Mouse (Mus musculus) effector memory CD4-positive, alpha-beta T cell, adult 7 months (primary cell): ENCODE data around the gene Slc17a6. TPM values are rescaled to one million over a fixed set of nuclear protein-coding genes. Genes with fewer than 3 reads are reported as not detected.

Experiments used
- polyA plus RNA-seq: library from polyadenylated mRNA; unstranded; fragments of 100-300 nt; shearing (Covaris generic); gene quantifications from one replicate; pipeline ENCODE4 v1.2.1, GENCODE M21; 2017

The Slc17a6 gene
- not detected for polyA plus RNA-seq

GRCm38 (mm10) chr7:51621694-51622145 is at the start of gene Slc17a6:
TSS of gene Slc17a6 (plus strand) at chr7:51622006.

Other genes starting within 250 kb of the Slc17a6 start
- gene Ano5, start 111.0 kb upstream of the Slc17a6 start, polyA plus RNA-seq: not detected
- 5.0 TPM for gene Gas2, start 240.0 kb downstream of the Slc17a6 start, polyA plus RNA-seq
- gene Fancf, start 240.3 kb downstream of the Slc17a6 start, polyA plus RNA-seq: 26.0 TPM